Mouse (Mus musculus): ENCODE measurements around the gene Tnik. TPM values are rescaled to one million over a fixed set of nuclear protein-coding genes. Genes with fewer than 3 reads are reported as not detected.

Tnik gene
- polyA plus RNA-seq, 1 experiment from 2014 or later = 40.1 TPM

DNA sequence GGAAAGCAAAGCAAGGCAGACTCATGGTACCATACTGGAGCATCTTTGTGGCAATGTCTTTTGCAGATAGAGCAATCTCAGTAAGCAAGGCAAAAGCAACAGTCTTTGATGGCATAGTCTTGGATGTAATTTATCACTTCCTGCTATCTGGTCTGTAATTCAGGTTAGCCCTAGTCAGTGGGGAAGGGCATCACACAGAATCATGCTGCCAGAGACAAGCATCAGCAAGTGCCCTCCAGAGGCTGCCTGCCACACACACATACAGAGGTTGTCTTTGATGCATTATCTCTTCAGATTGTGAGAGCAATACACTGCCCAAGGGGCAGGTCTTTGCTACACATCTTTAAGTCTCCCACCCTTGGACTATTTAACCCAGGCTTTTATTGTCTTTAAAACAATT lies 8.9 kb downstream of the Tnik start:
- Histone ChIP-seq H3K36me3 (ENCODE audit: control insufficient read depth, insufficient read depth, low read length) (no peaks in the 10 kb centered on the region), H3K27ac (ENCODE audit: low read depth, low read length) (no peak overlapping the region)
- no peak for ATAC-seq (ENCODE audit: low FRiP score)

DNA sequence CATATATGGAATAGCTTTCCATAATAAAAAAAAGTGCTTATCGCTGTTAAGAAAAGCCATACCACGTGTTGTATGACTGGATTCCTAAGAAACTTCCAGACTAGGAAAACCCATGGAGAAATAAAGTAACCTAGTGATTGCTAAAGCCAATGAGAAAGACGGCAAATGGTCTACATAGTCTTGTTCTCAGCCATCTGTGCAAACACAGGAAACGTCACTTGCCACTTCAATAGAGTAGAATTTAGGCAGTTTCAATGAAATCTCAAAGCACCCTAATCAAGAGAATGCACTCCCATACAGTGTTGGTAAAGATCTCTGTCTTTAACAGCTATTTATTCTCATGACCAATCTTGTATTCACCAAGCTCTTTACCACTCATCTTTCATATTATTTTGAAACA lies 11.7 kb downstream of the Tnik start:
- Histone ChIP-seq H3K9ac (ENCODE audit: low read depth, low read length) (no peak overlapping the region), H3K4me1 (replicated peaks; ENCODE audit: control insufficient read depth, insufficient read depth, low read length) (no peaks in the 10 kb centered on the region), H3K4me3 (ENCODE audit: low read depth, low read length) (no peak overlapping the region), H3K9me3 (ENCODE audit: control insufficient read depth, low read length) (no peaks in the 10 kb centered on the region; the same call in 1 of the 2 replicates), H3K36me3 (ENCODE audit: control insufficient read depth, insufficient read depth, low read length) (no peaks in the 10 kb centered on the region), H3K4me2 (replicated peaks; ENCODE audit: low read depth, low read length) (no peak overlapping the region), H3K27me3 (ENCODE audit: control insufficient read depth, insufficient read depth, low read length) (no peaks in the 10 kb centered on the region), H3K27ac (ENCODE audit: low read depth, low read length) (no peak overlapping the region)
- no peak for DNase-seq (ENCODE audit: low spot score)
- no peak for ATAC-seq (ENCODE audit: low FRiP score)
- WGBS = 81% methylated on average over 4 of the region's 4 CpGs

More for the DNA sequence above, 8.9 kb downstream of the Tnik start:
- H3K4me2 ChIP-seq (replicated peaks; ENCODE audit: low read depth, low read length) = no peak overlapping the region
- H3K27me3 ChIP-seq (ENCODE audit: control insufficient read depth, insufficient read depth, low read length) = no peaks in the 10 kb centered on the region
- no peaks in the 10 kb centered on the region for H3K4me1 ChIP-seq (replicated peaks; ENCODE audit: control insufficient read depth, insufficient read depth, low read length)
- no peak overlapping the region for H3K4me3 ChIP-seq (ENCODE audit: low read depth, low read length)
- no peak overlapping the region for H3K9ac ChIP-seq (ENCODE audit: low read depth, low read length)
- no peaks in the 10 kb centered on the region for H3K9me3 ChIP-seq (ENCODE audit: control insufficient read depth, low read length)
- no peak for DNase-seq (ENCODE audit: low spot score)

DNA sequence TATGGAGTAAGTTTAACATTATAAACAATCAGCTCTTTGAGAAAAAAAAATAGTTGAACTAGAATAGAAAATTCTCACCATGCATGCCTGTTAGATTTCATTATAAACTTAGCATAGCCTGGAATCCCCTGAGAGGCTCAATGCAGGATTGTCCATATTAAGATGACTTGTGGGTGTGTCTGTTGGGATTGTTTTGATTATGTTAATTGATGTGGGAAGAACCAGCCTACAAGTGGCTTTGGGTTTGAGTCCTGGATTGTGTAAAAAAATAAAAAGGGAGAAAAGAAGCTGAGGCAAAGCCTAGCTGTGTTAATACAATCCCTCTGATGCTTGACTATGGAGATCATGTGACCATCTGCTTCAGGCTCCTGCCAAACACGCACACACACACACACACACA lies 26.7 kb downstream of the Tnik start:
- no peak overlapping the region for H3K4me3 ChIP-seq (ENCODE audit: low read depth, low read length)
- no peak overlapping the region for H3K9ac ChIP-seq (ENCODE audit: low read depth, low read length)
- no peaks in the 10 kb centered on the region for H3K9me3 ChIP-seq (ENCODE audit: control insufficient read depth, low read length)
- DNase-seq (ENCODE audit: low spot score) = no peak
- H3K27me3 ChIP-seq (ENCODE audit: control insufficient read depth, insufficient read depth, low read length) = no peaks in the 10 kb centered on the region
- H3K4me2 ChIP-seq (replicated peaks; ENCODE audit: low read depth, low read length) = no peak overlapping the region
- H3K4me1 ChIP-seq (replicated peaks; ENCODE audit: control insufficient read depth, insufficient read depth, low read length) = no peaks in the 10 kb centered on the region
- H3K27ac ChIP-seq (ENCODE audit: low read depth, low read length) = no peak overlapping the region
- no peaks in the 10 kb centered on the region for H3K36me3 ChIP-seq (ENCODE audit: control insufficient read depth, insufficient read depth, low read length)
- no peak for ATAC-seq (ENCODE audit: low FRiP score)
- WGBS = 71% methylated on average over 1 of the region's 1 CpGs

- no peaks in the 10 kb centered on the region for H3K36me3 ChIP-seq (ENCODE audit: control insufficient read depth, insufficient read depth, low read length)
- H3K9me3 ChIP-seq (ENCODE audit: control insufficient read depth, low read length) = no peaks in the 10 kb centered on the region
- no peak overlapping the region for H3K9ac ChIP-seq (ENCODE audit: low read depth, low read length)
- ATAC-seq (ENCODE audit: low FRiP score) (no peak), DNase-seq (ENCODE audit: low spot score) (no peak)
- H3K27me3 ChIP-seq (ENCODE audit: control insufficient read depth, insufficient read depth, low read length) = no peaks in the 10 kb centered on the region
- H3K27ac ChIP-seq (ENCODE audit: low read depth, low read length) = no peak overlapping the region
- WGBS = 82% methylated on average over 4 of the region's 4 CpGs
- H3K4me2 ChIP-seq (replicated peaks; ENCODE audit: low read depth, low read length) = no peak overlapping the region
- H3K4me1 ChIP-seq (replicated peaks; ENCODE audit: control insufficient read depth, insufficient read depth, low read length) = no peaks in the 10 kb centered on the region
- no peak overlapping the region for H3K4me3 ChIP-seq (ENCODE audit: low read depth, low read length)
These were observed 38.4 kb downstream of the Tnik start for GRCm38 (mm10) chr3:28301378-28301777.

DNA sequence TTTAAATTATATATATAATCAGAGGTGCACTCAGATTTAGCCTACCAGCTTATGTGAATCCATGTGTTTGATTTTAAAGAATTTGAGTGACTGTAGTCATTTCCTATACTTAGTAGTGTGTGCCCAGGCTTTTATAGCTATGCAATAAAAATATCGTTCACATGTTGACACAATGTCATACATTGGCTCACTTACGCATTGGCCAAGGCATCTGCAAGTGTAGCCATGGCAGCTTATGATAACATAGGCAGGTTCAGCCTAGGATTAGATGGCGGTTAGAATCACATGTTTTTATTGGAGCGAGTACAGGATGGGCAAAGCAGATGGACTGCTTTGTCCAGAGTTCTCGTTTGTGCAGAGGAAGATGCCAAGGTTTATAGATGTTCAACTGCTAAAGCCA lies 40.9 kb downstream of the Tnik start:
- WGBS = 93% methylated on average over 5 of the region's 5 CpGs
- no peak overlapping the region for H3K27ac ChIP-seq (ENCODE audit: low read depth, low read length)
- no peak for ATAC-seq (ENCODE audit: low FRiP score)

GRCm38 (mm10) chr3:28306852-28307251 lies 43.8 kb downstream of the Tnik start:
- H3K4me1 ChIP-seq (replicated peaks; ENCODE audit: control insufficient read depth, insufficient read depth, low read length) = no peaks in the 10 kb centered on the region
- ATAC-seq (ENCODE audit: low FRiP score) (no peak), DNase-seq (ENCODE audit: low spot score) (no peak)
- no peaks in the 10 kb centered on the region for H3K36me3 ChIP-seq (ENCODE audit: control insufficient read depth, insufficient read depth, low read length)
- H3K9me3 ChIP-seq (ENCODE audit: control insufficient read depth, low read length) = no peaks in the 10 kb centered on the region
- WGBS = 85% methylated on average over 3 of the region's 3 CpGs
- no peak overlapping the region for H3K4me2 ChIP-seq (replicated peaks; ENCODE audit: low read depth, low read length)
- no peaks in the 10 kb centered on the region for H3K27me3 ChIP-seq (ENCODE audit: control insufficient read depth, insufficient read depth, low read length)
- no peak overlapping the region for H3K9ac ChIP-seq (ENCODE audit: low read depth, low read length)
- H3K4me3 ChIP-seq (ENCODE audit: low read depth, low read length) = no peak overlapping the region
- no peak overlapping the region for H3K27ac ChIP-seq (ENCODE audit: low read depth, low read length)

More for the DNA sequence above, 40.9 kb downstream of the Tnik start:
- H3K4me2 ChIP-seq (replicated peaks; ENCODE audit: low read depth, low read length) = no peak overlapping the region
- H3K9me3 ChIP-seq (ENCODE audit: control insufficient read depth, low read length) = no peaks in the 10 kb centered on the region
- no peaks in the 10 kb centered on the region for H3K36me3 ChIP-seq (ENCODE audit: control insufficient read depth, insufficient read depth, low read length)
- H3K4me3 ChIP-seq (ENCODE audit: low read depth, low read length) = no peak overlapping the region
- no peak overlapping the region for H3K9ac ChIP-seq (ENCODE audit: low read depth, low read length)
- no peak for DNase-seq (ENCODE audit: low spot score)
- H3K4me1 ChIP-seq (replicated peaks; ENCODE audit: control insufficient read depth, insufficient read depth, low read length) = no peaks in the 10 kb centered on the region
- H3K27me3 ChIP-seq (ENCODE audit: control insufficient read depth, insufficient read depth, low read length) = no peaks in the 10 kb centered on the region

- Histone ChIP-seq H3K4me2 (replicated peaks; ENCODE audit: low read depth, low read length) (no peak overlapping the region), H3K36me3 (ENCODE audit: control insufficient read depth, insufficient read depth, low read length) (no peaks in the 10 kb centered on the region), H3K4me1 (replicated peaks; ENCODE audit: control insufficient read depth, insufficient read depth, low read length) (no peaks in the 10 kb centered on the region), H3K27me3 (ENCODE audit: control insufficient read depth, insufficient read depth, low read length) (no peaks in the 10 kb centered on the region), H3K9ac (ENCODE audit: low read depth, low read length) (no peak overlapping the region), H3K4me3 (ENCODE audit: low read depth, low read length) (no peak overlapping the region), H3K27ac (ENCODE audit: low read depth, low read length) (no peak overlapping the region), H3K9me3 (ENCODE audit: control insufficient read depth, low read length) (no peaks in the 10 kb centered on the region)
- 97% methylated on average over 2 of the region's 2 CpGs for WGBS
- ATAC-seq (ENCODE audit: low FRiP score) = no peak
- no peak for DNase-seq (ENCODE audit: low spot score)
These were observed 51.4 kb downstream of the Tnik start for GRCm38 (mm10) chr3:28314438-28314837.

DNA sequence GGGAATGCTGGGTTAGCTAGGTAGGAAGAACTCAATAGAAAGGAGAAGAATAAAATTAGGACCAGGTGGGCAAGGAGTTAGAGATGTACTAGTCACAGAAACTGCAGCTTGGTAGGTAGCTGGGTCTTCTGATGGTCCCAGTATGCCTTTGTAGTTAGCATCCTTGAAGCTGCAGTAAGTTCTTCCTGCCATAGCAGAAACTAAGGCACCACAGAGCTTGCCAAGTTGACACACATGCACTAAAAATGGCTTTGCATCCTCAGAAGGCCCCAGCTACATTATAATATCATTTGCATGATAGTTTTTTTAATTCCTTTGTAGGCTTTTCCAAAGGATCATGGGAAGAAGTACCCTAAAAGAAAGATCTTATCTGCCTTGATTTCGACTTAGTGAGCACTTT lies 54.3 kb downstream of the Tnik start:
- no peak overlapping the region for H3K27ac ChIP-seq (ENCODE audit: low read depth, low read length)
- H3K4me2 ChIP-seq (replicated peaks; ENCODE audit: low read depth, low read length) = no peak overlapping the region
- no peaks in the 10 kb centered on the region for H3K9me3 ChIP-seq (ENCODE audit: control insufficient read depth, low read length)
- no peaks in the 10 kb centered on the region for H3K27me3 ChIP-seq (ENCODE audit: control insufficient read depth, insufficient read depth, low read length)
- no peaks in the 10 kb centered on the region for H3K4me1 ChIP-seq (replicated peaks; ENCODE audit: control insufficient read depth, insufficient read depth, low read length)
- ATAC-seq (ENCODE audit: low FRiP score) (no peak), DNase-seq (ENCODE audit: low spot score) (no peak)
- no peaks in the 10 kb centered on the region for H3K36me3 ChIP-seq (ENCODE audit: control insufficient read depth, insufficient read depth, low read length)
- H3K9ac ChIP-seq (ENCODE audit: low read depth, low read length) = no peak overlapping the region
- 86% methylated on average over 1 of the region's 1 CpGs for WGBS
- H3K4me3 ChIP-seq (ENCODE audit: low read depth, low read length) = no peak overlapping the region

GRCm38 (mm10) chr3:28321635-28322034 lies 58.6 kb downstream of the Tnik start:
- 94% methylated on average over 8 of the region's 8 CpGs for WGBS
- H3K9ac ChIP-seq (ENCODE audit: low read depth, low read length) = no peak overlapping the region
- H3K36me3 ChIP-seq (ENCODE audit: control insufficient read depth, insufficient read depth, low read length) = no peaks in the 10 kb centered on the region
- H3K27ac ChIP-seq (ENCODE audit: low read depth, low read length) = no peak overlapping the region
- H3K4me3 ChIP-seq (ENCODE audit: low read depth, low read length) = no peak overlapping the region
- H3K27me3 ChIP-seq (ENCODE audit: control insufficient read depth, insufficient read depth, low read length) = no peaks in the 10 kb centered on the region
- ATAC-seq (ENCODE audit: low FRiP score) (no peak), DNase-seq (ENCODE audit: low spot score) (no peak)
- no peaks in the 10 kb centered on the region for H3K9me3 ChIP-seq (ENCODE audit: control insufficient read depth, low read length)
- H3K4me1 ChIP-seq (replicated peaks; ENCODE audit: control insufficient read depth, insufficient read depth, low read length) = no peaks in the 10 kb centered on the region
- no peak overlapping the region for H3K4me2 ChIP-seq (replicated peaks; ENCODE audit: low read depth, low read length)
